Mouse (Mus musculus) G1E-ER4 (cell line): ENCODE results near the gene Vipr2. TPM values are rescaled to one million over a fixed set of nuclear protein-coding genes. Genes with fewer than 3 reads are reported as not detected.

Source experiments
- GATA1 ChIP-seq: IDR thresholded peaks from one replicate; pipeline ENCODE4 v1.8.0; 2012; ENCODE audit warnings: low read length, inconsistent platforms
- polyA plus RNA-seq: library from polyadenylated mRNA; stranded (reverse); fragments of >175 nt; gene quantifications from 2 replicates; pipeline ENCODE4 v1.2.3, GENCODE M21; 2012

Gene Vipr2
- not detected in 2 replicates for polyA plus RNA-seq

- TF ChIP-seq GATA1 = no peak
Measured at GRCm38 (mm10) chr12:116077074-116077854, at the start of gene Vipr2. Gene Vipr2 (plus strand): TSS chr12:116077726.

GRCm38 (mm10) chr12:116028095-116028494 lies 49.4 kb upstream of the Vipr2 start:
- TF ChIP-seq GATA1 = no peak

- TF ChIP-seq GATA1 = no peak
Measured at GRCm38 (mm10) chr12:116035346-116035745, 42.2 kb upstream of the Vipr2 start.

- TF ChIP-seq GATA1 = no peak
Measured at GRCm38 (mm10) chr12:116044785-116045184, 32.7 kb upstream of the Vipr2 start.

GRCm38 (mm10) chr12:116047440-116048377 lies 29.8 kb upstream of the Vipr2 start, which contains the start of gene Zfp386:
Gene Zfp386 (plus strand): TSS chr12:116047724.
- TF ChIP-seq GATA1 = no peak

- no peak for TF ChIP-seq GATA1
Measured at GRCm38 (mm10) chr12:116048766-116049165, 28.8 kb upstream of the Vipr2 start.

GRCm38 (mm10) chr12:116049236-116049635 lies 28.3 kb upstream of the Vipr2 start:
- no peak for TF ChIP-seq GATA1

GRCm38 (mm10) chr12:116049701-116050100 lies 27.8 kb upstream of the Vipr2 start:
- no peak for TF ChIP-seq GATA1

GRCm38 (mm10) chr12:116054342-116054741 lies 23.2 kb upstream of the Vipr2 start:
- TF ChIP-seq GATA1 = no peak

- TF ChIP-seq GATA1 = no peak
Measured at GRCm38 (mm10) chr12:116056112-116056511, 21.4 kb upstream of the Vipr2 start.

GRCm38 (mm10) chr12:116061561-116062193 lies 15.8 kb upstream of the Vipr2 start:
- no peak for TF ChIP-seq GATA1

GRCm38 (mm10) chr12:116062194-116062583 lies 15.3 kb upstream of the Vipr2 start:
- no peak for TF ChIP-seq GATA1

GRCm38 (mm10) chr12:116063020-116063419 lies 14.5 kb upstream of the Vipr2 start:
- no peak for TF ChIP-seq GATA1

GRCm38 (mm10) chr12:116071023-116071422 lies 6.5 kb upstream of the Vipr2 start:
- TF ChIP-seq GATA1 = no peak

- TF ChIP-seq GATA1 = no peak
Measured at GRCm38 (mm10) chr12:116077855-116078366, 385 bp downstream of the Vipr2 start.
